Mouse (Mus musculus) liver, embryonic 14.5 days (tissue): ENCODE results near the gene Pzp.

Experiments used
- CTCF ChIP-seq: IDR thresholded peaks from 2 replicates; pipeline ENCODE4 v1.5.1; 2016; ENCODE audit warnings: antibody characterized with exemption, low read depth, control low read depth
- EP300 ChIP-seq: IDR thresholded peaks from 2 replicates; pipeline ENCODE4 v1.6.1; 2016; ENCODE audit warnings: antibody characterized with exemption, low read depth

GRCm38 (mm10) chr6:128549463-128550452, 23.2 kb upstream of the Pzp start:
- TF ChIP-seq CTCF (no peak), EP300 (no peak)
